Mouse (Mus musculus): ENCODE measurements around the gene Olfr750.
A peak's percentile ranks its signal among the peaks of the same experiment; 100 is the strongest.

The Olfr750 gene

DNA sequence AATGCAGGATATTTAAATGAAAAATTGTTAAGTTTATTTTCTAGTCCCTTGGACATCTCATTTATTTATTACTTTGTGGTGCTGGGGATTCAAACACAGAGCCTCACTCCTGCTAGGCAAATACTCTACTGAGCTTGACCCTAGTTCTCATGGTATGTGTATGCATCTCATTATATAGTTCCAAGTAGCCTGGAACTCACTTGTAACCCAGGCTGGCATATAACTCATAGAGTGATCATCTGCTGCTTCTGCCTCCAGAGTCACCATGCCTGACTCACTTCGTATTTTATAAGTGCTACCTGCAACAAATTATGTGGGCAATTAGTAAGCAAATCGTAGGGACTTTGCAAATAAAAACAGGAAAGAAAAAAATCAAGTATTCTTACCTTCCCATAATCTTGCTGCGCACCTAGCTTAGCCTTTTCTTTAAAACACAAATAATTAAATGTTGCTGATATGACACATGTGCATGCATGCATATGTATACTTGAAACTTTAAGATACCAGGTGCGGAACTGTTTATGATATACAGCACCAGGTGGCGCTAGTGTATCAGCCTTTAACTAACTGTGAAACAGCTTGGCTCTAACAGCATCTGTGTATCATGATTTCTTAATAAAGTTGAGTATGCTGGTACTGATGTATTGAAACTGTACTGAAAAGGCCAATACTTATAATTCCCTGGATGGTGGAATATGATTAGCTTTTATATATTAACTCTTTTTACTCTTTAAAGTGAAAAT, 47.7 kb downstream of the Olfr750 start:
- peak; percentile 53 to 81 for DNase-seq

DNA sequence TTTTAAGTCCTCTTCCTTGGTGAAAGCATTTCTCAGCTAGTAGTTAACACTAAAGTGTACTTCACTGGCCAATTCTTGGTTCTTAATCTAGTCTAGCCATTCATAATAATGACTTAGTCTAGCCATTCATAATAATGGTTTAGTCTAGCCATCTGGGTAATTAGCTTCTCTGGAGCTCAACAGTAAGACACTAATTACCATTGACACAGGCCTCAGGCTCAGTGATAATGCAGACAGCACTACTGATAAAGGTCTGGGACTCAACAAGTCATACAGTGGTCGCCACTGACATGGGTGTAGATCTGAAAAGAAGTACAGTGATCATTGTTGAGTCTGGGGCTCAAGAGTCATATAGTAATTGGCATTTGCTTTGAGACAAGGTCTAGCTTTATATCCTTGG, 49.4 kb downstream of the Olfr750 start:
- no peak for DNase-seq

GRCm38 (mm10) chr14:51023457-51023856, 50.8 kb downstream of the Olfr750 start:
- DNase-seq: no peak

DNA sequence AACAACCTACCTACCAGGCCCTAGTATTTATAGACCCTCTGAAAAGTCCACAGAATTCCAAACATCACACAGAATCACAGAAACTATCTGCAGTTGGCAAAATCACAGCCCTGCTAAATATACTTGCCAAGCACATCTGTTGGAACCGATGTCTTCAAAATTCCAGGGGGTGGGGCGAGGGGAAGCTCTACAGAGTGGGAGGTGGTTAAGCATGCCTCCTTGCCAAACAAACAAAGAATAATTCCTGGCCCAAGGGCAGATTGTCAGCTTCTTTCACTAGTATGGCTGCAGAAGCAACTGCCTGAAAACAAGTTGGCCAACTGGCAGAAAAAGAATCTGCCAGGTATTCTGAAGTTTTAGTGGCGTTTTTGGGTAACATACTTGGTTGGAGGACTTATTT, 57.0 kb downstream of the Olfr750 start:
- DNase-seq: peak in 1 of 2 experiments; percentile 17
